Mouse (Mus musculus) ovary, postnatal 36 days (tissue): ENCODE results near the gene Mtif2.
"Not testable (repeated sequence)": the region's sequence is repeated elsewhere in the genome, so short reads cannot be mapped to it uniquely, and the experiment has no call there.

ENCODE experiments used
- DNase-seq: peaks from one replicate; pipeline ENCODE4 v3.0.0; 2022; ENCODE audit warnings: low spot score, mixed read lengths

Mtif2 gene

GRCm38 (mm10) chr11:29525988-29526794 lies at the start of gene Mtif2:
TSS of gene Mtif2 (plus strand) at chr11:29526408.
- peak; percentile 78 for DNase-seq

- DNase-seq: no peak
Measured at GRCm38 (mm10) chr11:29493135-29493534, 33.1 kb upstream of the Mtif2 start.

GRCm38 (mm10) chr11:29496962-29497361 lies 29.2 kb upstream of the Mtif2 start:
- DNase-seq: no peak

- no peak for DNase-seq
Measured at GRCm38 (mm10) chr11:29503948-29504893, 22.0 kb upstream of the Mtif2 start.

GRCm38 (mm10) chr11:29504899-29505625 lies 21.1 kb upstream of the Mtif2 start:
- DNase-seq: no peak

GRCm38 (mm10) chr11:29509421-29509820 lies 16.8 kb upstream of the Mtif2 start:
- no peak for DNase-seq

GRCm38 (mm10) chr11:29512818-29513535 lies 13.2 kb upstream of the Mtif2 start:
- no peak for DNase-seq

- DNase-seq: no peak
Measured at GRCm38 (mm10) chr11:29514325-29514681, 11.9 kb upstream of the Mtif2 start.

GRCm38 (mm10) chr11:29514682-29515412 lies 11.4 kb upstream of the Mtif2 start, which contains the start of gene Prorsd1:
TSS of gene Prorsd1 (minus strand) at chr11:29515033.
- peak; percentile 91 for DNase-seq

- DNase-seq: no peak
Measured at GRCm38 (mm10) chr11:29538201-29538600, 12.0 kb downstream of the Mtif2 start.

- DNase-seq: no peak
Measured at GRCm38 (mm10) chr11:29544225-29544945, 18.2 kb downstream of the Mtif2 start.

GRCm38 (mm10) chr11:29545150-29545752 lies 19.0 kb downstream of the Mtif2 start:
- not testable (repeated sequence) for DNase-seq

- DNase-seq: not testable (repeated sequence)
Measured at GRCm38 (mm10) chr11:29546297-29546696, 20.1 kb downstream of the Mtif2 start.

- DNase-seq: no peak
Measured at GRCm38 (mm10) chr11:29546762-29547161, 20.6 kb downstream of the Mtif2 start.

GRCm38 (mm10) chr11:29547249-29547751 lies 21.1 kb downstream of the Mtif2 start:
- DNase-seq: no peak

GRCm38 (mm10) chr11:29547752-29548503 lies 21.7 kb downstream of the Mtif2 start, which contains the start of the genes Clhc1 and Rps27a:
TSS of gene Clhc1 (plus strand) at chr11:29547950.
TSS of gene Rps27a (minus strand) at chr11:29548109.
- peak; percentile 94 for DNase-seq

- DNase-seq: no peak
Measured at GRCm38 (mm10) chr11:29548504-29549424, 22.6 kb downstream of the Mtif2 start.
